Mouse (Mus musculus): ENCODE results near the gene Eloa.

Eloa gene

GRCm38 (mm10) chr4:135954241-135954640, 67.3 kb downstream of the Eloa start:
- DNase-seq (ENCODE audit: low read depth): no peak
